Mouse (Mus musculus): ENCODE data around the gene Arhgap22. TPM values are rescaled to one million over a fixed set of nuclear protein-coding genes. Genes with fewer than 3 reads are reported as not detected.
A peak's percentile ranks its signal among the peaks of the same experiment; 100 is the strongest.

Arhgap22 gene
- polyA plus RNA-seq, 1 experiment from 2014 or later = 7.6 TPM

GRCm38 (mm10) chr14:33364061-33364460, 150.2 kb downstream of the Arhgap22 start:
- H3K36me3 ChIP-seq = no peaks in the 10 kb centered on the region
- no peak overlapping the region for H3K27ac ChIP-seq
- no peak overlapping the region for H3K4me3 ChIP-seq
- WGBS = 86% methylated on average over 2 of the region's 2 CpGs
- ATAC-seq (ENCODE audit: low FRiP score, low read depth) = no peak
- no peaks in the 10 kb centered on the region for H3K9me3 ChIP-seq
- H3K4me2 ChIP-seq (replicated peaks) = no peak overlapping the region
- no peak overlapping the region for H3K9ac ChIP-seq
- H3K27me3 ChIP-seq (replicated peaks) = no peaks in the 10 kb centered on the region
- peaks cover 17% of the 10 kb centered on the region for H3K4me1 ChIP-seq

DNA sequence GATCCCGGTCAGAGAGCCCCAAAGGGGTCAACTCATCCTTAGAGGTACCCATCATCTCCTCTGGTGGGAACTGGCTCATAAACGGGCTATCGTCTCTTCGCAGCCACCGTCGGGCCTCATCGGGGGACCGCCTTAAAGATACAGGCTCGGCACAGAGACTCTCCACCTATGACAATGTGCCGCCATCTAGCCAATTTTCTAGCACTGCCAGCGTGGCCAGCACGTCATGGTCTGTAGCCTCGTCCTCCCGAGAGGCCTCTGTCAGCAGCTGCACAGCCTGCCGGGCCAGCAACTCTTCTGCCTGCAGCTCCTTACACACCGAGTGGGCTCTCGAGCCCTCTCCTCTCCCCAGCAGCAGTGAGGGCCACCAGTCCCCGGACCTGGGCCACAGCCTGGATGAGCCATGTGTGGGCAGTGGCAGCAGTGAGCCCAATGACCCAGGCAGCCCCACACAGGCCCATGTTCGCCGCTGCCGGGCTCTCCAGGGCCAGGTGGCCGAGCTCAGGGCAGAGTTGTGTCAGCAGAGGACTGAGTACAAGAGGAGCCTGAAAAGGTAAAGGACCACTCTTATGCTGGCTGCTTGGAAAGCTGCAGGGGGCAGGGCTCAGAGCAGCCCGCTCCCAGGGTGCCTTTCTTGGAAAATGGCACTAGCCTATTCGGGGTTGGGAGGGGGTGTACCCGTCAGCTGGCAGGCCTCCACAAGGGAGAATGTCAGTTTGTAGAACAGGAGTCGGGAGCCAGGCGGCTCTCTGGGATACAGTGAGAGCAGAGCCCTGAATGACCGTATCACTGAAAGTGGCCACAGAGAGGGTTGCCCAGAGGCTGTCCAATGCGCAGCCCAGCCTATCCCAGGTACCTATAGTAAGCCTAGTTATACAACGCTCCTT, 153.3 kb downstream of the Arhgap22 start:
- Histone ChIP-seq H3K4me2 (replicated peaks) (no peak overlapping the region), H3K27me3 (replicated peaks) (no peaks in the 10 kb centered on the region), H3K9me3 (no peaks in the 10 kb centered on the region), H3K4me3 (no peak overlapping the region), H3K4me1 (peaks cover 19% of the 10 kb centered on the region), H3K27ac (no peak overlapping the region), H3K36me3 (no peaks in the 10 kb centered on the region), H3K9ac (no peak overlapping the region)
- 72% methylated on average over 30 of the region's 30 CpGs for WGBS
- peak; percentile 35; the same call in 1 of the 2 replicates for ATAC-seq (ENCODE audit: low FRiP score, low read depth)

- H3K4me3 ChIP-seq = no peak overlapping the region
Observed at GRCm38 (mm10) chr14:33369375-33369774, 155.5 kb downstream of the Arhgap22 start.

DNA sequence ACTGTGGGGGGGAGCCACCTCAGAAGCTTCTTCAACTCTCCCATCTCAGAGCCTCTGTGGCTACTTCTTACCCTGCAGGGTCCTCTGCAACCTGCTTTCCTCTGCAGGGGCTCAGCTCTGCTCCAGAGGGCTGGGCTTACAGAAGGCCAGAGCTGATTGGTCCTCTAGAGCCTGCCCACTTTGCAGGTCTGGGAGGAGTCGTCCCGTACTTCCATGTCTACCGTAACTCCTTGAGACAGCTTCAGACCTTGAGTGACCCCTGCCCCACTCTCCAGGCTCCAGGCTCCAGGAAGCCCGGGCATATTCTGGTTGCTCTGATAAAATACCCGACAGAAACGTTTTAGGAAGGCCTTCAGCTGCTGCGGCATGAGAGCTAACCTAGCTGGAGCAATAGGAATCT, 156.2 kb downstream of the Arhgap22 start:
- Histone ChIP-seq H3K4me2 (replicated peaks) (peak overlapping the region; percentile 17; the same call in 1 of the 2 replicates), H3K36me3 (no peaks in the 10 kb centered on the region), H3K27ac (no peak overlapping the region), H3K27me3 (replicated peaks) (no peaks in the 10 kb centered on the region), H3K9me3 (no peaks in the 10 kb centered on the region), H3K9ac (no peak overlapping the region), H3K4me3 (no peak overlapping the region), H3K4me1 (peaks cover 11% of the 10 kb centered on the region)
- no peak for ATAC-seq (ENCODE audit: low FRiP score, low read depth)
- WGBS = 15% methylated on average over 7 of the region's 7 CpGs

More at GRCm38 (mm10) chr14:33369375-33369774, 155.5 kb downstream of the Arhgap22 start:
- Histone ChIP-seq H3K9ac (no peak overlapping the region), H3K27me3 (replicated peaks) (no peaks in the 10 kb centered on the region), H3K4me1 (peaks cover 11% of the 10 kb centered on the region), H3K4me2 (replicated peaks) (no peak overlapping the region), H3K36me3 (no peaks in the 10 kb centered on the region), H3K9me3 (no peaks in the 10 kb centered on the region), H3K27ac (no peak overlapping the region)
- 85% methylated on average over 12 of the region's 12 CpGs for WGBS
- no peak for ATAC-seq (ENCODE audit: low FRiP score, low read depth)

DNA sequence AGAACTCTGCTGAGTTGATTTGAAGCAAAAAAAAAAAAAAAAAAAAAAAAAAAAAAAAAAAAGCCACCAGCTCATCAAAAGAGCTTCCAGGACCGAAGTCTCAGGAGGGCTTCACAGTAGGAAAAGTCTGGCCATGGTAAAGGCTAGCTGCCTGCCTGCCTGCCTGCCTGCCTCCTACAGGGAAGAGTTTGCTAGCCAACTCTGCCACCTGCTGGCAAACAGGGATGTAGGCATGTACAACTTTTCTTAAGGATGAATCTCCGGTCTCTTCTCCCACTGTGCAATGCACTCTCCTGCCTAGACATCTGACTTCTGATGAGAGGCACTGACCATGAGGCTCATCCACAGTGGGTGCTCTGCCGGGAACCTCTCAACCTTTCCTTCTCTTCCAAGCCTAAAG, 157.4 kb downstream of the Arhgap22 start:
- Histone ChIP-seq H3K27ac (no peak overlapping the region), H3K9me3 (no peaks in the 10 kb centered on the region), H3K27me3 (replicated peaks) (no peaks in the 10 kb centered on the region), H3K4me1 (peaks cover 11% of the 10 kb centered on the region), H3K36me3 (no peaks in the 10 kb centered on the region), H3K4me3 (no peak overlapping the region), H3K4me2 (replicated peaks) (no peak overlapping the region), H3K9ac (no peak overlapping the region)
- peak; percentile 57; the same call in 1 of the 2 replicates for ATAC-seq (ENCODE audit: low FRiP score, low read depth)
- WGBS = 15% methylated on average over 3 of the region's 3 CpGs

DNA sequence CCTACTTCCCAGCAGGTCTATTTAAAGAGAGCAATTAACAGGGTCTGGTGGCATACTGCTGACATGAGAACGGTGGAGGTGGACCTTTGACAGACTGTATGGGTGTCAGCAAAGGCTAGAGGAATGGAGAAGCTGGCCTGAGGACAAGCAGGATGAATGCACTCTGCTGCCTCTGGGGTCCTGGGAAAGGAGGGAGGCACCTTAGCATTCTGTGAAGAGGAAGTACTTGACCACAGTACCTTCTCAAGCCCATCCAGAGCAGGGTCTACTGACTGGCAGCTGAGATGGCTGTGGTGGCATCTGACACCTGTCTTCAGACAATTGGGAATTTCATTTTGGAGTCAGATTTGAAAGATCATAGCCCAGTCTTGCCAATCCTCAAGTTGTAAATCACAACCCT, 159.4 kb downstream of the Arhgap22 start:
- Histone ChIP-seq H3K27me3 (replicated peaks) (no peaks in the 10 kb centered on the region), H3K9me3 (no peaks in the 10 kb centered on the region), H3K4me3 (no peak overlapping the region), H3K9ac (no peak overlapping the region), H3K4me2 (replicated peaks) (no peak overlapping the region), H3K27ac (no peak overlapping the region), H3K36me3 (peaks cover 3% of the 10 kb centered on the region), H3K4me1 (peaks cover 3% of the 10 kb centered on the region; the same call in 1 of the 2 replicates)
- no peak for ATAC-seq (ENCODE audit: low FRiP score, low read depth)
- 38% methylated on average over 1 of the region's 1 CpGs for WGBS

DNA sequence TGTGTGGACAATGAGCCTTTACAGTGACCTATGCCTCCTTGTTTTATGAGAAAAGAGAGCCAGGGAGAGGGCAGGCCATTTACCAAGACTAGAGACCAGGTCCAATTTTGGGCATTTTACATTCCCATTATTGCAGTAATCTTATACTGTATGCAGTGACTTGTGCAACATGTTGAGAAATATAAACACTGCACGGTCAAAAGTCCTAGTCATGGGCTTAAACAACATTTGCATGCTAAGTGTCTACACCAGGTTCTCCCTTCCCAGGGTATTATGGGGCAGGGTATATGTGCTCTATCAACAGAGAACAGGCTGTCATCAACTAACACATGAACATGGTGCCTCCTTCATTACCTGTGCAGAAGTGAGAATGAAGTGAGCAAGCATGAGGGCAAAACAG, 160.3 kb downstream of the Arhgap22 start:
- no peak overlapping the region for H3K4me2 ChIP-seq (replicated peaks)
- H3K36me3 ChIP-seq = peaks cover 4% of the 10 kb centered on the region
- ATAC-seq (ENCODE audit: low FRiP score, low read depth) = no peak
- H3K9me3 ChIP-seq = no peaks in the 10 kb centered on the region
- H3K4me3 ChIP-seq = no peak overlapping the region
- H3K4me1 ChIP-seq = peaks cover 3% of the 10 kb centered on the region; the same call in 1 of the 2 replicates
- 84% methylated on average over 1 of the region's 1 CpGs for WGBS
- no peaks in the 10 kb centered on the region for H3K27me3 ChIP-seq (replicated peaks)
- H3K27ac ChIP-seq = no peak overlapping the region
- no peak overlapping the region for H3K9ac ChIP-seq

GRCm38 (mm10) chr14:33377211-33377610, 163.4 kb downstream of the Arhgap22 start:
- H3K4me2 ChIP-seq (replicated peaks) = no peak overlapping the region
- ATAC-seq (ENCODE audit: low FRiP score, low read depth) = no peak
- WGBS = 94% methylated on average over 3 of the region's 3 CpGs

DNA sequence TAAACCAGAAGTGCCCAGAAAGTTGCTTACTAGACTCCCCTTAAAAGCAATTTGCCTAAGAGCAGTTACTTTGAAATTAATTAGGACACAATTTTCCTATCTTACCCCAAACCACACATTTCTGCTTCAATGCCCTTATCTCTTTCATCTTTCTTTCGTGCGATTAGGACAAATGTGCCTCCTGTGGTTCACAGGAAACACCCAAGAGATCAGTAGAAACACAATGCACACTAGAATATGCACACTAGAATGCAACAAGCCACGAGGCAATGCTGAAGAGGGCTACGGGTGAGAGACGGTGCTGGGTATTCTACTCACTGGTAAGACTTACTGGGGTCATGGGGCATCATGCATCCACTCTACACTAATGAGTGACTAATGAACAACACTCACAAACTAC, 164.9 kb downstream of the Arhgap22 start:
- H3K9ac ChIP-seq = no peak overlapping the region
- no peak overlapping the region for H3K4me2 ChIP-seq (replicated peaks)
- 88% methylated on average over 5 of the region's 5 CpGs for WGBS
- H3K4me3 ChIP-seq = no peak overlapping the region
- H3K9me3 ChIP-seq = no peaks in the 10 kb centered on the region
- H3K27ac ChIP-seq = no peak overlapping the region
- no peaks in the 10 kb centered on the region for H3K27me3 ChIP-seq (replicated peaks)
- no peak for ATAC-seq (ENCODE audit: low FRiP score, low read depth)
- H3K36me3 ChIP-seq = peaks cover 18% of the 10 kb centered on the region
- H3K4me1 ChIP-seq = no peaks in the 10 kb centered on the region

More at GRCm38 (mm10) chr14:33377211-33377610, 163.4 kb downstream of the Arhgap22 start:
- Histone ChIP-seq H3K36me3 (peaks cover 14% of the 10 kb centered on the region), H3K27me3 (replicated peaks) (no peaks in the 10 kb centered on the region), H3K9me3 (no peaks in the 10 kb centered on the region), H3K27ac (no peak overlapping the region), H3K4me1 (no peaks in the 10 kb centered on the region), H3K9ac (no peak overlapping the region), H3K4me3 (no peak overlapping the region)

GRCm38 (mm10) chr14:33380830-33381457, 167.1 kb downstream of the Arhgap22 start:
- Histone ChIP-seq H3K4me2 (replicated peaks) (no peak overlapping the region), H3K36me3 (peaks cover 24% of the 10 kb centered on the region), H3K27ac (no peak overlapping the region), H3K4me1 (no peaks in the 10 kb centered on the region), H3K9ac (no peak overlapping the region), H3K9me3 (no peaks in the 10 kb centered on the region), H3K4me3 (no peak overlapping the region), H3K27me3 (replicated peaks) (no peaks in the 10 kb centered on the region)
- ATAC-seq (ENCODE audit: low FRiP score, low read depth) = no peak
- WGBS = 92% methylated on average over 6 of the region's 6 CpGs

DNA sequence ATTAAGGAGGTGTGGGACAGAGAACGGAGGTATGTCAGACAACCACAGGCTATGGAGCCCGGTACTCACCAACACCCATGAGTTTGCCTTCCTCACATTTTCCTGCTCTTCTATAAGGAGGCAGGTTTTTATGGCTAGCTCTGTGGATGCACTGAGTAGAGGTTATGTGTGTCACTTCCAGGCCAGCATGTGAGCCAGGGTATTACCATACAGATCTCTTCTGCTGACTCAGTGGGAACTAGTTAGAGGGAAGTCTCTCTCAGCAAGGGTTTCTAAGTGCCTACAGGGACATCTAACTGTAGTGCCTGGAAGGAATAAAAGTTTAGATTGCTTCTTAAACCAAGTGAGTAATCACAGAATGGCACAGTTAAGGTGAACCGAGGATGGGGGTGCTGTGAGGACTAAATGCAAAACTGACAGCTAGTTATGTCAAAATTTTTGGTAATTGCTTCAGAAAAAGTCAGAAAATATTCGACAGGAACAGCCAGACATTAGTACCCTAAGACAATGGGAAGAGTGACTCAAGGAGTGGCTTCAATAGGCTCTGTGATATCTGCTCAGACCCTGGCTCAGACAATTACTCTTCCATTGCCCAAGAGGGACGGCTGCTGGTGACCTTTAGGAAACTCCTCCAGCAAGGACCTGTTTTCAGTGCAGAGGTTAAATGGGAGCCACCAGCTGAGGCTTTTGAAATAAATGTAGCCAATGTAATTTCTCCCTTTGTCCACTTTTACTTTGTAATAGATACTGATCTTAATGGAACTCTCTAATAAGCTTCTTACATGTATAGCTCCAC, 184.4 kb downstream of the Arhgap22 start:
- H3K4me2 ChIP-seq (replicated peaks) = no peak overlapping the region
- 84% methylated on average over 5 of the region's 5 CpGs for WGBS
- no peak overlapping the region for H3K27ac ChIP-seq
- no peaks in the 10 kb centered on the region for H3K9me3 ChIP-seq
- no peaks in the 10 kb centered on the region for H3K27me3 ChIP-seq (replicated peaks)
- no peaks in the 10 kb centered on the region for H3K4me1 ChIP-seq
- no peak overlapping the region for H3K9ac ChIP-seq
- no peak overlapping the region for H3K4me3 ChIP-seq
- no peak for ATAC-seq (ENCODE audit: low FRiP score, low read depth)
- peaks cover 8% of the 10 kb centered on the region for H3K36me3 ChIP-seq

DNA sequence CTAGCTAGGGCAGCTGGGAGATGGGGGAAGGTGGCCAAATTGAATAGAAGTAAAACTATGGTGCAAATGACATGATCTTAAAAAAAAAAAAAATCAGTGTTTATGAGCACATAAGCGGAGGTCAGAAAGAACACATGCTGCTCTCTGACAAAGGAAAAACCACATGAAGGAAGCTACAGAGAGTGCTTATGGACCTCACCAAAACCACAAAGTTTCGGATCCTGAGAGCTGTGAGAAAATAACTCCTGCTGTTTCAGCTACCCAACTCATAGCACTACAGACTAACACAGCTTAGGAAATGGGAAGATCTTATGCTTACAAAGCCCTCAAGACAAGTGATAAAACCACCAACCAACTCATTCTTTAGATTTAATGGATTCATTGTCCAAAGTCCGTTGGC, 186.2 kb downstream of the Arhgap22 start:
- 75% methylated on average over 3 of the region's 3 CpGs for WGBS
- Histone ChIP-seq H3K27ac (no peak overlapping the region), H3K9me3 (no peaks in the 10 kb centered on the region), H3K4me1 (no peaks in the 10 kb centered on the region), H3K9ac (no peak overlapping the region), H3K4me3 (no peak overlapping the region), H3K27me3 (replicated peaks) (no peaks in the 10 kb centered on the region), H3K4me2 (replicated peaks) (no peak overlapping the region), H3K36me3 (peaks cover 8% of the 10 kb centered on the region)
- ATAC-seq (ENCODE audit: low FRiP score, low read depth) = no peak

All from neural tube, embryonic 12.5 days (tissue).